In genomic region chr2:128122891-128123771, GRCm38 (mm10) we compare ENCODE assay signal across 8 mouse cellular contexts. TPM values are rescaled to one million over a fixed set of nuclear protein-coding genes. Genes with fewer than 3 reads are reported as not detected.
A peak's percentile ranks its signal among the peaks of the same experiment; 100 is the strongest.
DNase-seq lines count a peak whose midpoint lies in the region; ATAC-seq and TF ChIP-seq lines count a peak whose summit lies in the region.

No protein-coding gene starts in this region.

- DNase-seq in gastrocnemius, adult 18-20 months (ENCODE audit: low spot score): peak; percentile 45
- no peak for DNase-seq in gastrocnemius, postnatal 36 days
- DNase-seq in gastrocnemius, postnatal 14 days: peak; percentile 45
- DNase-seq in lung, adult 18-20 months: peak; percentile 45 to 47
- peak; percentile 52 for DNase-seq in retina, embryonic 14.5 days (ENCODE audit: low spot score)
- no peak for DNase-seq in layer of hippocampus, adult 11-12 months (ENCODE audit: low spot score)

- ATAC-seq in intestine, embryonic 16.5 days: no peak

- peak overlapping the region; percentile 50; the same call in 1 of the 2 replicates for H3K9ac ChIP-seq in intestine, embryonic 16.5 days (ENCODE audit: low read depth, low read length)

- H3K4me3 ChIP-seq in bone marrow, adult 2 months (replicated peaks; ENCODE audit: control insufficient read depth, low read depth, low read length): peak overlapping the region; percentile 6
- H3K4me3 ChIP-seq in intestine, embryonic 16.5 days (ENCODE audit: low read length): peak overlapping the region; percentile 34

- H3K9me3 ChIP-seq in intestine, embryonic 16.5 days (ENCODE audit: control insufficient read depth, low read length): no peaks in the 10 kb centered on the region

- intact Hi-C loops in gastrocnemius, postnatal 36 days (cut with DNase I): loop anchor here (2.0 to 10.0 kb wide), 2 partner anchors 234 to 452 kb away; no protein-coding TSS in a partner anchor
- intact Hi-C loops in gastrocnemius, postnatal 14 days (cut with DNase I; ENCODE audit: low total_unique reads): loop anchor here (1.0 to 2.0 kb wide), 2 partner anchors 234 to 274 kb away; no protein-coding TSS in a partner anchor

- no peak for TF ChIP-seq POLR2A in bone marrow, adult 2 months (IDR thresholded peaks at IDR 0.05; ENCODE audit: borderline replicate concordance, control insufficient read depth, low read depth, low read length)

- no peak for TF ChIP-seq CTCF in bone marrow, adult 2 months (IDR thresholded peaks at IDR 0.05; ENCODE audit: control insufficient read depth, insufficient read depth, low read length)

- no peaks in the 10 kb centered on the region for H3K36me3 ChIP-seq in intestine, embryonic 16.5 days (ENCODE audit: control insufficient read depth, insufficient read depth, low read length)

- peak overlapping the region; percentile 99 for H3K4me2 ChIP-seq in intestine, embryonic 16.5 days (ENCODE audit: low read depth, low read length)

- H3K27ac ChIP-seq in bone marrow, adult 2 months (ENCODE audit: control insufficient read depth, insufficient read depth, low read depth, low read length, poor library complexity): no peak overlapping the region
- no peak overlapping the region for H3K27ac ChIP-seq in intestine, embryonic 16.5 days (ENCODE audit: low read length)

- WGBS in bone marrow, adult 2 months: 2% methylated on average over 40 of the region's 40 CpGs
- WGBS in intestine, embryonic 16.5 days: 4% methylated on average over 40 of the region's 40 CpGs

- peaks cover 13% of the 10 kb centered on the region; the same call in 1 of the 2 replicates for H3K27me3 ChIP-seq in intestine, embryonic 16.5 days (replicated peaks; ENCODE audit: control insufficient read depth, insufficient read depth, low read length)

- peaks cover 2% of the 10 kb centered on the region for H3K4me1 ChIP-seq in bone marrow, adult 2 months (ENCODE audit: control insufficient read depth, insufficient read depth, low read length)
- peaks cover 26% of the 10 kb centered on the region for H3K4me1 ChIP-seq in intestine, embryonic 16.5 days (ENCODE audit: control insufficient read depth, insufficient read depth, low read length)

RNA-seq across cellular contexts. Expression of gene Bcl2l11, which starts 2.7 kb away (rescaled TPM):
- total RNA-seq in gastrocnemius, adult 18-20 months (2021): 1 to 10 TPM; 5.4 to 9.9 TPM
- total RNA-seq in gastrocnemius, postnatal 36 days (2021): 1 to 10 TPM; 3.7 to 5.8 TPM
- polyA plus RNA-seq in bone marrow, adult 2 months (2011; ENCODE audit: insufficient read depth, insufficient read length, low replicate concordance, missing spikeins): 7.6 and 10.2 TPM in 2 replicates
- 1 to 10 TPM; 4.9 to 6.1 TPM for total RNA-seq in gastrocnemius, postnatal 14 days (2021)
- 10.0 and 10.6 TPM in 2 replicates for polyA plus RNA-seq in intestine, embryonic 16.5 days (2015; fragmentation: Nextera tagmentation; extraction: Ambion mirVana)

Comparison
In these comparisons a context has a peak if more than half of its experiments do, and no peak if none do; other contexts are left out.
1. DNase-seq: peak in gastrocnemius, adult 18-20 months (single experiment), gastrocnemius, postnatal 14 days (single experiment), lung, adult 18-20 months (2 of 2) and retina, embryonic 14.5 days (single experiment); none in gastrocnemius, postnatal 36 days (0 of 2) and layer of hippocampus, adult 11-12 months (single experiment).